Mouse (Mus musculus): ENCODE data around the gene Vmn1r10. TPM values are rescaled to one million over a fixed set of nuclear protein-coding genes. Genes with fewer than 3 reads are reported as not detected.

Gene Vmn1r10
- total RNA-seq (2023): not detected

GRCm38 (mm10) chr6:57109154-57109553 lies at the start of gene Vmn1r10:
Gene Vmn1r10, plus strand, starts transcription at chr6:57109454.

GRCm38 (mm10) chr6:57066487-57066886 lies 42.8 kb upstream of the Vmn1r10 start, which contains the start of gene Vmn1r9:
Gene Vmn1r9, plus strand, starts transcription at chr6:57066787.

GRCm38 (mm10) chr6:57133155-57133554 lies 23.9 kb downstream of the Vmn1r10 start, which contains the start of gene Vmn1r11:
Gene Vmn1r11, plus strand, starts transcription at chr6:57133455.

GRCm38 (mm10) chr6:57156619-57157018 lies 47.4 kb downstream of the Vmn1r10 start, which contains the start of gene Vmn1r12:
Gene Vmn1r12, plus strand, starts transcription at chr6:57156919.

Other genes starting within 250 kb of the Vmn1r10 start
- gene Nt5c3, start 185.5 kb upstream of the Vmn1r10 start, total RNA-seq (2023): 51.7 TPM
- 0.24 TPM for gene Vmn1r4, start 185.4 kb upstream of the Vmn1r10 start, total RNA-seq (2023)
- gene Vmn1r5, start 139.2 kb upstream of the Vmn1r10 start, total RNA-seq (2023): not detected
- gene Vmn1r6, start 112.2 kb upstream of the Vmn1r10 start, total RNA-seq (2023): not detected
- gene Vmn1r7, start 84.1 kb upstream of the Vmn1r10 start, total RNA-seq (2023): not detected
- not detected for gene Vmn1r8, start 77.2 kb upstream of the Vmn1r10 start, total RNA-seq (2023)
- not detected for gene Vmn1r9, start 42.7 kb upstream of the Vmn1r10 start, total RNA-seq (2023)
- not detected for gene Vmn1r11, start 24.0 kb downstream of the Vmn1r10 start, total RNA-seq (2023)
- gene Vmn1r12, start 47.5 kb downstream of the Vmn1r10 start, total RNA-seq (2023): 0.06 TPM
- not detected for gene Vmn1r13, start 93.8 kb downstream of the Vmn1r10 start, total RNA-seq (2023)
- gene Vmn1r14, start 122.2 kb downstream of the Vmn1r10 start, total RNA-seq (2023): not detected
- not detected for gene Vmn1r15, start 148.5 kb downstream of the Vmn1r10 start, total RNA-seq (2023)
- gene Vmn1r16, start 220.0 kb downstream of the Vmn1r10 start, total RNA-seq (2023): not detected